ENCODE assay signal across 8 mouse cellular contexts in the genomic region with DNA sequence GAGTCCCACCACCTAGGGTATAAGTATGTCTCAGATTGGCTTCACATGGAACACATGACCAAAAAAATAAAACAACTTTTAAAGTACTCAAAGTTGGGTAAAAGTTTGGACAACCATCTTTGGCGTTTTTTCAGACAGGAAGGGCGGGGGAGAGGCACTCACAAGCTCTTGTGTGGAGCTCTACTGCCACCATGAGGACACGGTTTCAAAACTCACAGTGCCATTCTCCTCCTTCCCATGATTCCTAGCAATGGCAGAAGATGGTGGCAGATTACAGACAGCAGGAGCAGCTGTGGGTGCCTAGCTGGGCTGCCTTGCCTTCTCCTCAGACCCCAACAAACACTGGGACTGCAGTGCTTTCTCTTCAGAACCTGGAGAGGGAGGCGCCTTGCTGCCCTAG.
A peak's percentile ranks its signal among the peaks of the same experiment; 100 is the strongest.
DNase-seq lines count a peak whose midpoint lies in the region; ATAC-seq and TF ChIP-seq lines count a peak whose summit lies in the region.
"Not testable (repeated sequence)": the region's sequence is repeated elsewhere in the genome, so short reads cannot be mapped to it uniquely, and the experiment has no call there.

No protein-coding gene starts in this region.

- H3K4me1 ChIP-seq in ES-E14 (ENCODE audit: control insufficient read depth in 2 of 2, insufficient read depth in 2 of 2, low read length in 2 of 2, poor library complexity in 1 of 2); embryonic facial prominence, embryonic 15.5 days; heart, postnatal 0 days (ENCODE audit: control insufficient read depth, insufficient read depth); intestine, embryonic 16.5 days (ENCODE audit: control insufficient read depth, insufficient read depth, low read length); limb, embryonic 14.5 days (ENCODE audit: control insufficient read depth, insufficient read depth, low read length); neural tube, embryonic 15.5 days: not testable (repeated sequence)

- TF ChIP-seq EP300 in heart, postnatal 0 days (IDR thresholded peaks at IDR 0.05; ENCODE audit: low read depth) = not testable (repeated sequence)

- not testable (repeated sequence) for H3K9me3 ChIP-seq in ES-E14 (ENCODE audit: control insufficient read depth, insufficient read depth, low read depth, low read length); embryonic facial prominence, embryonic 15.5 days (replicated peaks); heart, postnatal 0 days (replicated peaks; ENCODE audit: control insufficient read depth, low read length); intestine, embryonic 16.5 days (ENCODE audit: control insufficient read depth, low read length); limb, embryonic 14.5 days (ENCODE audit: control insufficient read depth, low read length); neural tube, embryonic 15.5 days (replicated peaks)

- not testable (repeated sequence) for TF ChIP-seq CTCF in heart, postnatal 0 days (IDR thresholded peaks at IDR 0.05; ENCODE audit: low read depth)

- not testable (repeated sequence) for ATAC-seq in embryonic facial prominence, embryonic 15.5 days (ENCODE audit: insufficient number of reproducible peaks, low FRiP score, low TSS enrichment, low read depth); heart, postnatal 0 days (ENCODE audit: insufficient read depth, low read depth); limb, embryonic 14.5 days (ENCODE audit: low FRiP score, low read depth); neural tube, embryonic 15.5 days (ENCODE audit: low FRiP score)
- 0 out of 2 replicates have a peak, but pooled peaks have one; percentile 12 for ATAC-seq in intestine, embryonic 16.5 days

- in situ Hi-C loops in ES-E14 (cut with MboI; ENCODE audit: low sequenced_read_pairs in 2 of 2, unreplicated experiment in 2 of 2) = not testable (repeated sequence)

- not testable (repeated sequence) for TF ChIP-seq POLR2A in limb, embryonic 14.5 days (IDR thresholded peaks at IDR 0.05; ENCODE audit: borderline replicate concordance, extremely low read depth, insufficient read depth, insufficient read length)

- WGBS in embryonic facial prominence, embryonic 15.5 days = 76% methylated on average over 4 of the region's 4 CpGs
- WGBS in heart, postnatal 0 days = 55% methylated on average over 4 of the region's 4 CpGs
- 79% methylated on average over 4 of the region's 4 CpGs for WGBS in intestine, embryonic 16.5 days
- WGBS in limb, embryonic 14.5 days = 46% methylated on average over 4 of the region's 4 CpGs
- WGBS in neural tube, embryonic 15.5 days = 64% methylated on average over 4 of the region's 4 CpGs

- not testable (repeated sequence) for DNase-seq in ES-E14 (ENCODE audit: low read depth, low spot score); heart, postnatal 0 days (ENCODE audit: low spot score); limb, embryonic 14.5 days (ENCODE audit: low spot score)
- DNase-seq in lung, postnatal 36 days = peak; percentile 86
- DNase-seq in thymus, postnatal 14 days = peak; percentile 11

- H3K4me2 ChIP-seq in embryonic facial prominence, embryonic 15.5 days (replicated peaks) = peak overlapping the region; percentile 25; the same call in 1 of the 2 replicates
- H3K4me2 ChIP-seq in heart, postnatal 0 days (ENCODE audit: low read depth, low read length) = peak overlapping the region; percentile 30; the same call in 1 of the 2 replicates
- peak overlapping the region; percentile 25; the same call in 1 of the 2 replicates for H3K4me2 ChIP-seq in intestine, embryonic 16.5 days (ENCODE audit: low read depth, low read length)
- 0 out of 2 replicates have a peak overlapping the region, but pooled peaks have one; percentile 19 for H3K4me2 ChIP-seq in limb, embryonic 14.5 days (replicated peaks; ENCODE audit: low read depth, low read length, severe bottlenecking)
- H3K4me2 ChIP-seq in neural tube, embryonic 15.5 days = peak overlapping the region; percentile 28; the same call in 1 of the 2 replicates

- not testable (repeated sequence) for H3K27ac ChIP-seq in ES-E14 (ENCODE audit: insufficient read depth, low read depth, low read length, poor library complexity, severe bottlenecking); embryonic facial prominence, embryonic 15.5 days (replicated peaks); heart, postnatal 0 days (ENCODE audit: low read depth); intestine, embryonic 16.5 days (ENCODE audit: low read length); limb, embryonic 14.5 days (replicated peaks; ENCODE audit: low read depth, low read length); neural tube, embryonic 15.5 days (replicated peaks)

- H3K27me3 ChIP-seq in embryonic facial prominence, embryonic 15.5 days; heart, postnatal 0 days (ENCODE audit: control insufficient read depth, insufficient read depth, low read length); intestine, embryonic 16.5 days (replicated peaks; ENCODE audit: control insufficient read depth, insufficient read depth, low read length); limb, embryonic 14.5 days (ENCODE audit: control insufficient read depth, insufficient read depth, low read length); neural tube, embryonic 15.5 days (replicated peaks): not testable (repeated sequence)

- H3K9ac ChIP-seq in ES-E14 (ENCODE audit: insufficient read depth, low read depth, low read length, poor library complexity, severe bottlenecking); embryonic facial prominence, embryonic 15.5 days; heart, postnatal 0 days (replicated peaks; ENCODE audit: low read depth, low read length); intestine, embryonic 16.5 days (ENCODE audit: low read depth, low read length); limb, embryonic 14.5 days (ENCODE audit: low read depth, low read length, severe bottlenecking); neural tube, embryonic 15.5 days (replicated peaks): not testable (repeated sequence)

- peaks cover 14% of the 10 kb centered on the region for H3K36me3 ChIP-seq in ES-E14 (ENCODE audit: control insufficient read depth, insufficient read depth, low read length, poor library complexity, severe bottlenecking)
- H3K36me3 ChIP-seq in embryonic facial prominence, embryonic 15.5 days; heart, postnatal 0 days (replicated peaks; ENCODE audit: control insufficient read depth, insufficient read depth, low read length); intestine, embryonic 16.5 days (ENCODE audit: control insufficient read depth, insufficient read depth, low read length); limb, embryonic 14.5 days (ENCODE audit: control insufficient read depth, insufficient read depth, low read length); neural tube, embryonic 15.5 days: not testable (repeated sequence)

- not testable (repeated sequence) for H3K4me3 ChIP-seq in ES-E14 (ENCODE audit: insufficient read depth in 1 of 2, low read depth in 1 of 2, low read length in 2 of 2, poor library complexity in 1 of 2, severe bottlenecking in 1 of 2); embryonic facial prominence, embryonic 15.5 days (replicated peaks); limb, embryonic 14.5 days (replicated peaks; ENCODE audit: low read length)
- H3K4me3 ChIP-seq in heart, postnatal 0 days (ENCODE audit: low read depth, low read length) = peak overlapping the region; percentile 19; the same call in 1 of the 2 replicates
- H3K4me3 ChIP-seq in intestine, embryonic 16.5 days (ENCODE audit: low read length) = 0 out of 2 replicates have a peak overlapping the region, but pooled peaks have one; percentile 5
- H3K4me3 ChIP-seq in neural tube, embryonic 15.5 days (replicated peaks) = 0 out of 2 replicates have a peak overlapping the region, but pooled peaks have one; percentile 8

TF ChIP-seq in ES-E14, 5 proteins besides CTCF, POLR2A, EP300 and RAD21:
- TF ChIP-seq ZNF384 (IDR thresholded peaks at IDR 0.05; ENCODE audit: low read depth, low read length) = peak; percentile 96
